ENCODE assay signal across 16 mouse cellular contexts in genomic region chr5:21141626-21142025, GRCm38 (mm10). TPM values are rescaled to one million over a fixed set of nuclear protein-coding genes. Genes with fewer than 3 reads are reported as not detected.
DNase-seq lines count a peak whose midpoint lies in the region; ATAC-seq and TF ChIP-seq lines count a peak whose summit lies in the region.
"Had no signal": no experiment of that assay in that cellular context is flagged by ENCODE, and none has a peak within 500 bp of the region (broad histone marks: within the 10 kb centered on the region; RNA-seq: fewer than 3 reads in every experiment).

No protein-coding gene starts in this region.

- peak overlapping the region; percentile 29; the same call in 1 of the 2 replicates for H3K4me2 ChIP-seq in heart, embryonic 12.5 days
- peak overlapping the region; percentile 45 for H3K4me2 ChIP-seq in liver, embryonic 12.5 days
- H3K4me2 ChIP-seq in kidney, embryonic 15.5 days, result no peak overlapping the region
- H3K4me2 ChIP-seq: limb, embryonic 13.5 days had no signal

- no peak for TF ChIP-seq CTCF in olfactory bulb, adult 2 months (IDR thresholded peaks at IDR 0.05; ENCODE audit: insufficient read depth, low read depth, low read length)

- no peak overlapping the region for H3K4me3 ChIP-seq in heart, embryonic 12.5 days
- peak overlapping the region; percentile 33 for H3K4me3 ChIP-seq in megakaryocyte, embryonic 14.5 days (replicated peaks)
- no peak overlapping the region for H3K4me3 ChIP-seq in liver, embryonic 12.5 days
- H3K4me3 ChIP-seq in olfactory bulb, adult 2 months (ENCODE audit: insufficient read depth, low read depth, low read length), result no peak overlapping the region; the same call in 1 of the 2 replicates
- H3K4me3 ChIP-seq in kidney, embryonic 15.5 days (replicated peaks), result no peak overlapping the region
- H3K4me3 ChIP-seq: limb, embryonic 13.5 days had no signal

- no peak for DNase-seq in heart, adult 8-10 months (ENCODE audit: low spot score)
- no peak for DNase-seq in kidney, adult 8-10 months
- DNase-seq: cerebellum, adult 18-20 months; layer of hippocampus, postnatal 36 days; right cerebral cortex, adult 18-20 months had no signal

- 22% methylated on average over 5 of the region's 5 CpGs for WGBS in heart, embryonic 12.5 days
- WGBS in liver, embryonic 12.5 days (ENCODE audit: insufficient replicate concordance), result 42% methylated on average over 5 of the region's 5 CpGs
- WGBS in olfactory bulb, adult 2 months, result 22% methylated on average over 5 of the region's 5 CpGs
- WGBS in kidney, embryonic 15.5 days, result 64% methylated on average over 5 of the region's 5 CpGs

- peaks cover 29% of the 10 kb centered on the region for H3K4me1 ChIP-seq in heart, embryonic 12.5 days (replicated peaks)
- peaks cover 67% of the 10 kb centered on the region for H3K4me1 ChIP-seq in megakaryocyte, embryonic 14.5 days
- peaks cover 17% of the 10 kb centered on the region for H3K4me1 ChIP-seq in liver, embryonic 12.5 days
- H3K4me1 ChIP-seq in olfactory bulb, adult 2 months (ENCODE audit: control insufficient read depth, insufficient read depth, low read length), result peaks cover 24% of the 10 kb centered on the region
- H3K4me1 ChIP-seq in kidney, embryonic 15.5 days, result peaks cover 7% of the 10 kb centered on the region

- H3K27ac ChIP-seq in heart, embryonic 12.5 days (ENCODE audit: poor library complexity, severe bottlenecking), result peak overlapping the region; percentile 64; the same call in 1 of the 2 replicates
- peak overlapping the region; percentile 78 for H3K27ac ChIP-seq in liver, embryonic 12.5 days
- peak overlapping the region; percentile 98 for H3K27ac ChIP-seq in olfactory bulb, adult 2 months (ENCODE audit: insufficient read depth, low read depth, low read length)
- no peak overlapping the region for H3K27ac ChIP-seq in kidney, embryonic 15.5 days
- H3K27ac ChIP-seq: limb, embryonic 13.5 days had no signal

- H3K27me3 ChIP-seq in heart, embryonic 12.5 days (replicated peaks), result no peaks in the 10 kb centered on the region
- H3K27me3 ChIP-seq in megakaryocyte, embryonic 14.5 days (replicated peaks), result no peaks in the 10 kb centered on the region
- no peaks in the 10 kb centered on the region for H3K27me3 ChIP-seq in liver, embryonic 12.5 days (replicated peaks)
- no peaks in the 10 kb centered on the region for H3K27me3 ChIP-seq in kidney, embryonic 15.5 days
- H3K27me3 ChIP-seq: limb, embryonic 13.5 days had no signal

- H3K9ac ChIP-seq in heart, embryonic 12.5 days, result no peak overlapping the region
- peak overlapping the region; percentile 35; the same call in 1 of the 2 replicates for H3K9ac ChIP-seq in liver, embryonic 12.5 days
- H3K9ac ChIP-seq in kidney, embryonic 15.5 days, result no peak overlapping the region
- H3K9ac ChIP-seq: limb, embryonic 13.5 days had no signal

- no peaks in the 10 kb centered on the region for H3K36me3 ChIP-seq in heart, embryonic 12.5 days
- no peaks in the 10 kb centered on the region for H3K36me3 ChIP-seq in megakaryocyte, embryonic 14.5 days (replicated peaks; ENCODE audit: low read length)
- H3K36me3 ChIP-seq in liver, embryonic 12.5 days, result no peaks in the 10 kb centered on the region
- H3K36me3 ChIP-seq in kidney, embryonic 15.5 days, result no peaks in the 10 kb centered on the region
- H3K36me3 ChIP-seq: limb, embryonic 13.5 days had no signal

- H3K9me3 ChIP-seq in heart, embryonic 12.5 days (replicated peaks), result no peaks in the 10 kb centered on the region
- no peaks in the 10 kb centered on the region for H3K9me3 ChIP-seq in megakaryocyte, embryonic 14.5 days
- H3K9me3 ChIP-seq in liver, embryonic 12.5 days (replicated peaks), result no peaks in the 10 kb centered on the region
- no peaks in the 10 kb centered on the region for H3K9me3 ChIP-seq in kidney, embryonic 15.5 days (replicated peaks)
- H3K9me3 ChIP-seq: limb, embryonic 13.5 days had no signal

- peak; percentile 70; the same call in 1 of the 2 replicates for ATAC-seq in heart, embryonic 12.5 days (ENCODE audit: insufficient number of reproducible peaks, low FRiP score)
- no peak for ATAC-seq in megakaryocyte, adult 5-6 weeks (ENCODE audit: poor library complexity, severe bottlenecking)
- peak; percentile 73 for ATAC-seq in liver, embryonic 12.5 days
- ATAC-seq in kidney, embryonic 15.5 days (replicated peaks; ENCODE audit: low FRiP score), result no peak
- ATAC-seq: forebrain, embryonic 16.5 days; hindbrain, embryonic 16.5 days; intestine, postnatal 0 days; lung, postnatal 0 days had no signal

- no peak for TF ChIP-seq POLR2A in olfactory bulb, adult 2 months (IDR thresholded peaks at IDR 0.05; ENCODE audit: insufficient read depth, low read depth, low read length)

RNA-seq across cellular contexts. Expression of gene Gsap, which starts 44.4 kb away (rescaled TPM):
- polyA plus RNA-seq in heart, embryonic 12.5 days (2016; fragmentation: Nextera tagmentation; extraction: Ambion mirVana), result 0.41 and 0.71 TPM in 2 replicates
- total RNA-seq in heart, adult 8-10 months (2022), result 1 to 10 TPM; 3.9 to 6.5 (median 4.2) TPM
- 14.9 and 19.2 TPM in 2 replicates for polyA plus RNA-seq in megakaryocyte, embryonic 14.5 days (2012; ENCODE audit: insufficient read depth, low replicate concordance)
- total RNA-seq in megakaryocyte, adult 5-6 weeks (2015), result 38.0 and 40.0 TPM in 2 replicates
- 41.5 and 45.3 TPM in 2 replicates for total RNA-seq in megakaryocyte, adult 5-6 weeks (2017)
- 2.6 and 2.7 TPM in 2 replicates for polyA plus RNA-seq in liver, embryonic 12.5 days (2016; fragmentation: Nextera tagmentation; extraction: Ambion mirVana)
- polyA plus RNA-seq in olfactory bulb, adult 2 months (2012; ENCODE audit: insufficient read depth, insufficient read length, low replicate concordance, missing spikeins), result not detected in 2 replicates
- polyA plus RNA-seq in kidney, embryonic 15.5 days (2015; fragmentation: Nextera tagmentation; extraction: Ambion mirVana), result 1.6 and 2.0 TPM in 2 replicates

Comparison
In these comparisons a context has a peak if more than half of its experiments do, and no peak if none do; other contexts are left out.
1. ATAC-seq: peak in heart, embryonic 12.5 days (single experiment) and liver, embryonic 12.5 days (single experiment); none in megakaryocyte, adult 5-6 weeks (single experiment) and kidney, embryonic 15.5 days (single experiment).